Mouse (Mus musculus) ES-Bruce4 (cell line): ENCODE measurements around the gene Dgkq.

Source experiments
- CTCF ChIP-seq: IDR thresholded peaks from one replicate; pipeline ENCODE4 v1.8.1; 2011; ENCODE audit warnings: low read depth, low read length
- POLR2A ChIP-seq: IDR thresholded peaks from one replicate; pipeline ENCODE4 v1.8.1; 2011; ENCODE audit warnings: low read length; ENCODE audit not compliant: insufficient read depth

GRCm38 (mm10) chr5:108718051-108718450, 48.6 kb upstream of the Dgkq start:
- TF ChIP-seq POLR2A (no peak), CTCF (no peak)
